Mouse (Mus musculus): ENCODE measurements at regions not wholly inside any gene's neighbourhood (a gene's known extent, or its start where the extent isn't known, plus 50 kb on each side); places are given as distances from the start of the nearest gene placed in this dataset.
"Not testable (repeated sequence)": the region's sequence is repeated elsewhere in the genome, so short reads cannot be mapped to it uniquely, and the experiment has no call there.

DNA sequence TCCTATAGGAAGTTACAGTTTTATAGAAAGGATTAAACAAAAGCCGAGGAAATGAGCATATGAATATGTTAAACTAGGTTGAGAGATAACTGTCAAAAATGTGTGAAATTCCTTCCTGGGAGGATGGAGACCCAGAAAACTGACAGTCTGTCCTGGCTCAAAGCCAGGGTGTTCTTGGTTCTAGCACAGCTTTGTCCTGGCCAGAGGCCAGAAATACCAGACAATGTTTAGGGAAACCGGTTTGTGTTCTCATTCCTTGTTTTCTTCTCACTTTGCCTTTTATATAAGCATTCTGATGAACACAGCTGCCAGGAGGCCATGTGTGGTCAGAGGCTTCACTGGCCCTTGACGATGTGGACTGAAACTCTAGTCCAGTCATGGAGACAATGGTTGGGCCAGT is 130.7 kb upstream of the Max start:
- DNase-seq (ENCODE audit: low spot score) (no peak), ATAC-seq (ENCODE audit: insufficient number of reproducible peaks, low FRiP score, low TSS enrichment, low read depth) (no peak)
- no peak overlapping the region for H3K9ac ChIP-seq (ENCODE audit: low read length)
- no peaks in the 10 kb centered on the region for H3K27me3 ChIP-seq (ENCODE audit: control insufficient read depth, insufficient read depth, low read length)
- no peaks in the 10 kb centered on the region for H3K4me1 ChIP-seq (ENCODE audit: control insufficient read depth, insufficient read depth, low read length)
- no peak overlapping the region for H3K27ac ChIP-seq (replicated peaks; ENCODE audit: low read depth, low read length)
- no peaks in the 10 kb centered on the region for H3K36me3 ChIP-seq (ENCODE audit: control insufficient read depth, insufficient read depth, low read length)
- H3K9me3 ChIP-seq (ENCODE audit: control insufficient read depth, low read length), result no peaks in the 10 kb centered on the region
- WGBS, result 86% methylated on average over 3 of the region's 3 CpGs
- no peak overlapping the region for H3K4me3 ChIP-seq (ENCODE audit: low read depth, low read length)
- no peak overlapping the region for H3K4me2 ChIP-seq (ENCODE audit: low read depth, severe bottlenecking)

DNA sequence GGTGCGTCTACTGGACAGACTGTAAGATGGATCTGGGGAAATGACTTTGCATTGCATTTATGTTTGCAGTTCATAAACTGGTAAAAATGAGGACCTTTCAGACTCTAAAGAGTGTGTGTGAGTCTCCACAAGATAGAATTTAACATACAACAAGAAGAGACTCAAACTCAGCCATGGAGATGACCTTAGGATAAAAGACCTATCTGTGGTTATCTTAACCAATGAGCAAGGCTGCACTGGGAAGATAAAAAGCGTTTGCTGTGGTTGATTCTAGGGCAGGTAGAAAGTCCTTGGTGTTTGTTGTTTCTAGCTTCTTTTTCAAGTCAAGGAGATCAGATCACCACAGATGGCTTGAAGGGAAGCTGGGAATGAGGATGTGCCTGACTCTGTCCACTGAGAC is 130.1 kb upstream of the Max start:
- H3K27me3 ChIP-seq (ENCODE audit: control insufficient read depth, insufficient read depth, low read length), result no peaks in the 10 kb centered on the region
- no peaks in the 10 kb centered on the region for H3K9me3 ChIP-seq (ENCODE audit: control insufficient read depth, low read length)
- ATAC-seq (ENCODE audit: insufficient number of reproducible peaks, low FRiP score, low TSS enrichment, low read depth) (no peak), DNase-seq (ENCODE audit: low spot score) (no peak)
- H3K9ac ChIP-seq (ENCODE audit: low read length), result no peak overlapping the region
- no peaks in the 10 kb centered on the region for H3K36me3 ChIP-seq (ENCODE audit: control insufficient read depth, insufficient read depth, low read length)
- no peaks in the 10 kb centered on the region for H3K4me1 ChIP-seq (ENCODE audit: control insufficient read depth, insufficient read depth, low read length)
- no peak overlapping the region for H3K27ac ChIP-seq (replicated peaks; ENCODE audit: low read depth, low read length)
- WGBS, result 81% methylated on average over 2 of the region's 2 CpGs
- no peak overlapping the region for H3K4me2 ChIP-seq (ENCODE audit: low read depth, severe bottlenecking)
- H3K4me3 ChIP-seq (ENCODE audit: low read depth, low read length), result no peak overlapping the region

DNA sequence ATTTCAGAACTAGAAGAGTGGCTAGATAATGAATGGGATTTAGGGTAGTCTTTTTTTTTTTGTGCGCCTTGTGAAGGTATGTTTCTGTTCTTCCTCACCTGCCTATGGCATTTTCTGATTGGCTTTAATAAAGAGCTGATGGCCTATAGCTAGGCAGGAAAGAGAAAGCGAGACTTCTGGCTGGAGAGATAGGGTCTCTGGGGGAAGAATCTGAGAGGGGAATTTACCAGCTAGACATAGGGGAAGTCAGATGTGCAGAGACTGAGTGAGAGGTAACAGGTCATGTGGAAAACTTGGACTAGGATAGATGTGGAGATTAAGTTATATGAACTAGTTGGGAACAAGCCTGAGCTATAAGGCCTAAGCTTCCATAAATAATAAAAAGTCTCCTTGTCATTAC is 129.7 kb upstream of the Max start:
- Histone ChIP-seq H3K4me2 (ENCODE audit: low read depth, severe bottlenecking) (no peak overlapping the region), H3K27ac (replicated peaks; ENCODE audit: low read depth, low read length) (no peak overlapping the region), H3K9ac (ENCODE audit: low read length) (no peak overlapping the region), H3K4me1 (ENCODE audit: control insufficient read depth, insufficient read depth, low read length) (no peaks in the 10 kb centered on the region), H3K27me3 (ENCODE audit: control insufficient read depth, insufficient read depth, low read length) (no peaks in the 10 kb centered on the region), H3K9me3 (ENCODE audit: control insufficient read depth, low read length) (no peaks in the 10 kb centered on the region), H3K36me3 (ENCODE audit: control insufficient read depth, insufficient read depth, low read length) (no peaks in the 10 kb centered on the region), H3K4me3 (ENCODE audit: low read depth, low read length) (no peak overlapping the region)
- 84% methylated on average over 2 of the region's 2 CpGs for WGBS
- no peak for DNase-seq (ENCODE audit: low spot score)
- no peak for ATAC-seq (ENCODE audit: insufficient number of reproducible peaks, low FRiP score, low TSS enrichment, low read depth)

DNA sequence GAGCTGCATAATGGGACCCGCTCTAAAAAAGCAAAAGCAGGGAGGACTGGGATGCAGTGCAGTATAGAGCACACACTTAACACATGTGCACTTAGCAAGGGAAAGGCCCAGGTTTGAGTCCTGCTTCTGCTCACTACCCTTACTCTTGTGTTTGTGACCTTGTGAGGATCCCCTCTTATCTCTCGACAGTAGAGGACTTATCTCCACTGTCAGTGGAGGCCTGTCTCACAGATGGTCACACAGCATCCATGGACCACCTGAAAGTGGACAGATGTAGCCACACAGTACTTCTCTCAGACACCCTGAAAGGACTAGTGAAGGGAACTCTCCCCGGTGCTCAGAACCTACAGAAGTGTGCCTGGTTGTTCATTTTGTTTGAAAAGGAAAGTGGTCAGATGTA is 128.5 kb upstream of the Max start:
- Histone ChIP-seq H3K4me2 (ENCODE audit: low read depth, severe bottlenecking) (no peak overlapping the region), H3K9ac (ENCODE audit: low read length) (no peak overlapping the region), H3K27ac (replicated peaks; ENCODE audit: low read depth, low read length) (no peak overlapping the region), H3K4me1 (ENCODE audit: control insufficient read depth, insufficient read depth, low read length) (no peaks in the 10 kb centered on the region), H3K9me3 (ENCODE audit: control insufficient read depth, low read length) (no peaks in the 10 kb centered on the region), H3K36me3 (ENCODE audit: control insufficient read depth, insufficient read depth, low read length) (no peaks in the 10 kb centered on the region), H3K4me3 (ENCODE audit: low read depth, low read length) (no peak overlapping the region), H3K27me3 (ENCODE audit: control insufficient read depth, insufficient read depth, low read length) (no peaks in the 10 kb centered on the region)
- 76% methylated on average over 3 of the region's 3 CpGs for WGBS
- no peak for DNase-seq (ENCODE audit: low spot score)
- no peak for ATAC-seq (ENCODE audit: insufficient number of reproducible peaks, low FRiP score, low TSS enrichment, low read depth)

DNA sequence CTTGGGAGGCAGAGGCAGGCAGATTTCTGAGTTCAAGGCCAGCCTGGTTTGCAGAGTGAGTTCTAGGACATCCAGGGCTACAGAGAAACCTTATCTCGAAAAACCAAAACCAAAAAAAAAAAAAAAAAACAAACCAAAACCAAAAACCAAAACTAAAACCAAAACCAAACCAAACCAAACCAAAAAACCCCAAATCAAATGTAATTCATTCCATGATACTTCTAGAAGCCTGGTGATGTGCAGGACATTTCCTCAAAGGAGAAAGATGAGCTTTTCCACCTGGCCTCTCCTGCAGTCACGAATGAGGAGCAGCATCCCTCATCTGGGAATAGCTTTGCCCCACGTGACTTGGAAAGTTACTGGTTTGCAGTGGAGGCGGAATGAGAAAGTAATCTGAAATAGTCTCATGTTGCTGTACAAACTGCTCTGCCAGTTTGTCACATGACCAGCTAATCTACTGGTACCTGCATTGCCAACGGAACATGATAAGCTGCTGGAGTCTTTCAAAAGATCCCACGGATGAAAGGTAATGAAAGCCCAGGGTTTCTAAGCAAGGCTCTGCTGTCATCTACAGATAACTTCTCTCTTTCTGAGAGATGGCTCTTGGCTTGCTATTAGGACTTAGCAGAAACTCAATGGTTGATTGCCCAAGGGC is 127.8 kb upstream of the Max start:
- Histone ChIP-seq H3K27me3 (ENCODE audit: control insufficient read depth, insufficient read depth, low read length) (no peaks in the 10 kb centered on the region), H3K36me3 (ENCODE audit: control insufficient read depth, insufficient read depth, low read length) (no peaks in the 10 kb centered on the region), H3K9ac (ENCODE audit: low read length) (no peak overlapping the region), H3K9me3 (ENCODE audit: control insufficient read depth, low read length) (no peaks in the 10 kb centered on the region), H3K4me3 (ENCODE audit: low read depth, low read length) (no peak overlapping the region), H3K27ac (replicated peaks; ENCODE audit: low read depth, low read length) (no peak overlapping the region), H3K4me2 (ENCODE audit: low read depth, severe bottlenecking) (no peak overlapping the region), H3K4me1 (ENCODE audit: control insufficient read depth, insufficient read depth, low read length) (no peaks in the 10 kb centered on the region)
- DNase-seq (ENCODE audit: low spot score), result no peak
- no peak for ATAC-seq (ENCODE audit: insufficient number of reproducible peaks, low FRiP score, low TSS enrichment, low read depth)
- WGBS, result 87% methylated on average over 6 of the region's 6 CpGs

DNA sequence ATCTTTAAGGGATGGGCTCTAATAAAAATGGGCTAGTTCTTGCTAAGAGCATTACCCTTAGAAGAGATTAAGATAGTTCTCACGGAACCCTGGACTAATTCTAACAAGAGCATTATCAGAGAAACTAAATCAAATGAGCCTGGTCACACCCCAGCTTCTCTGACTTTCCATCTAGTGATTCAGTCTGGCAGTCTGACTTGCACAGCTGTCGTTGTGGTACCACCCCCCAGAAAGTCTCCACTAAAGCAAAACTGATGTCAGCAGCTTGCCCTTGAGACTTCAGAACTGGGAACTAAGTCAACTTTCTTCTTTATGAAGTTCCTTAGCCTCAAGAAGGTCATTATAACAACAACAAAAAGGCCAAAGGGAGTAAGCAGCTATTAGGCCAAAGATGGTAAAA is 126.5 kb upstream of the Max start:
- WGBS, result 84% methylated on average over 2 of the region's 2 CpGs
- ATAC-seq (ENCODE audit: insufficient number of reproducible peaks, low FRiP score, low TSS enrichment, low read depth) (no peak), DNase-seq (ENCODE audit: low spot score) (no peak)
- Histone ChIP-seq H3K4me1 (ENCODE audit: control insufficient read depth, insufficient read depth, low read length) (no peaks in the 10 kb centered on the region), H3K27ac (replicated peaks; ENCODE audit: low read depth, low read length) (no peak overlapping the region), H3K4me2 (ENCODE audit: low read depth, severe bottlenecking) (no peak overlapping the region), H3K9ac (ENCODE audit: low read length) (no peak overlapping the region), H3K4me3 (ENCODE audit: low read depth, low read length) (no peak overlapping the region), H3K9me3 (ENCODE audit: control insufficient read depth, low read length) (no peaks in the 10 kb centered on the region), H3K36me3 (ENCODE audit: control insufficient read depth, insufficient read depth, low read length) (no peaks in the 10 kb centered on the region), H3K27me3 (ENCODE audit: control insufficient read depth, insufficient read depth, low read length) (no peaks in the 10 kb centered on the region)

DNA sequence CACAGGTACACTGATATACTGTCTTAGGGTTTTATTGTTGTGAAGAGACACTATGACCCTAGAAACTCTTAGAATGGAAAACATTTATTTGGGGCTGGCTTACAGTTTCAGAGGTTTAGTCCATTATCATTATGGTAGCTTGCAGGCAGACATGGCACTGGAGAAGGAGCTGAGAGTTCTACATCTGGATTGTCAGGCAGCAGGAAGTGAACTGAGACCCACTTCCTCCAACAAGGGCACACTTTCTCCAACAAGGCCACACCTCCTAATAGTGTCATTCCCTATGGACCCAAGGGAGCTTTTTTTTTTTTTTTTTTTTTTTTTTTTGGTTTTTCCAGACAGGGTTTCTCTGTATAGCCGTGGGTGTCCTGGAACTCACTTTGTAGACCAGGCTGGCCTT is 124.9 kb upstream of the Max start:
- H3K4me2 ChIP-seq (ENCODE audit: low read depth, severe bottlenecking); DNase-seq (ENCODE audit: low spot score); H3K9me3 ChIP-seq (ENCODE audit: control insufficient read depth, low read length); H3K27ac ChIP-seq (replicated peaks; ENCODE audit: low read depth, low read length); H3K9ac ChIP-seq (ENCODE audit: low read length); ATAC-seq (ENCODE audit: insufficient number of reproducible peaks, low FRiP score, low TSS enrichment, low read depth); H3K4me3 ChIP-seq (ENCODE audit: low read depth, low read length); H3K27me3 ChIP-seq (ENCODE audit: control insufficient read depth, insufficient read depth, low read length); H3K36me3 ChIP-seq (ENCODE audit: control insufficient read depth, insufficient read depth, low read length); H3K4me1 ChIP-seq (ENCODE audit: control insufficient read depth, insufficient read depth, low read length): not testable (repeated sequence)
- 80% methylated on average over 1 of the region's 1 CpGs for WGBS

DNA sequence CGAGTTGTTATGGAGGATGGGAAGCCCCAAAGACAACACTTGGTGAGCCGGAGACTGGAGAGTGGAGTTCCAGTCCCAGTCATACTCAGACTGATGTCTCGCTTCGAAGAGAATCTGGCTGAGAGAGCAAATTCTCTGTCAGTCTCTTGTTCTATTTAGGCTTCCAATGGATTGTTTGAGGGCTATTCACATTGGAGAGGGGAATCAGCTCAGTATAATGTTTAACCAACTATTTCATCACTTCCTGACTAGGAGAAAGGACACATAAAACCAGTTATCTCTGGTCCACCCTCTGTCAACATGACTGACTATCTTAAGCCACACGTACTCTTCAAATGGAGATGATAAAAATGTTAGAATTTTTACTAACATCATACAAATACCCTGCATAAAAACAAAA is 123.9 kb upstream of the Max start:
- Histone ChIP-seq H3K4me1 (ENCODE audit: control insufficient read depth, insufficient read depth, low read length) (no peaks in the 10 kb centered on the region), H3K4me2 (ENCODE audit: low read depth, severe bottlenecking) (no peak overlapping the region), H3K9me3 (ENCODE audit: control insufficient read depth, low read length) (no peaks in the 10 kb centered on the region), H3K27ac (replicated peaks; ENCODE audit: low read depth, low read length) (no peak overlapping the region), H3K27me3 (ENCODE audit: control insufficient read depth, insufficient read depth, low read length) (no peaks in the 10 kb centered on the region), H3K4me3 (ENCODE audit: low read depth, low read length) (no peak overlapping the region), H3K9ac (ENCODE audit: low read length) (no peak overlapping the region), H3K36me3 (ENCODE audit: control insufficient read depth, insufficient read depth, low read length) (no peaks in the 10 kb centered on the region)
- ATAC-seq (ENCODE audit: insufficient number of reproducible peaks, low FRiP score, low TSS enrichment, low read depth), result no peak
- DNase-seq (ENCODE audit: low spot score), result no peak
- WGBS, result 87% methylated on average over 5 of the region's 5 CpGs

DNA sequence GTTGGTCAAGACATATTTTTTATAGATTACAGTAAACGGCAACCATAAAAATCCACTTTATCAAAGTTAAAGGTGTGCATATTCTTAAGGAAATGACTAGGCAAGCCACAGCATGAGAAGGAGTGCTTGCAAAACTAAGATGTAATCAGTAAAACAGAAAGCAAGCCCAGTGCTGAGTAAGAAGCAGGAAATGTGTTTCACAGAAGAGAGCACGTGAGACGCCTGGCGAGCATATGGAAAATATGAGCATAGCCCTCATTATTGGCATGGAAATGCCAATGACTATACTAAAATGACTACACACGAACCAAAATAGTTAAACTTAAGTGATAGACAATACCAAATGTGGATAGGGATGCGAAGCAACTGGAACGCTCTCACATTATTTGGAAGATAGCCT is 123.2 kb upstream of the Max start:
- Histone ChIP-seq H3K4me2 (ENCODE audit: low read depth, severe bottlenecking) (no peak overlapping the region), H3K4me1 (ENCODE audit: control insufficient read depth, insufficient read depth, low read length) (no peaks in the 10 kb centered on the region), H3K36me3 (ENCODE audit: control insufficient read depth, insufficient read depth, low read length) (no peaks in the 10 kb centered on the region), H3K9me3 (ENCODE audit: control insufficient read depth, low read length) (no peaks in the 10 kb centered on the region), H3K27ac (replicated peaks; ENCODE audit: low read depth, low read length) (no peak overlapping the region), H3K9ac (ENCODE audit: low read length) (no peak overlapping the region), H3K27me3 (ENCODE audit: control insufficient read depth, insufficient read depth, low read length) (no peaks in the 10 kb centered on the region), H3K4me3 (ENCODE audit: low read depth, low read length) (no peak overlapping the region)
- DNase-seq (ENCODE audit: low spot score) (no peak), ATAC-seq (ENCODE audit: insufficient number of reproducible peaks, low FRiP score, low TSS enrichment, low read depth) (no peak)
- WGBS, result 88% methylated on average over 7 of the region's 7 CpGs

All from limb, embryonic 11.5 days (tissue).